Mouse (Mus musculus): ENCODE results near the gene Raf1. TPM values are rescaled to one million over a fixed set of nuclear protein-coding genes. Genes with fewer than 3 reads are reported as not detected.

Gene Raf1
- total RNA-seq, 1 experiment from 2014 or later = 70.8 TPM

- no peak for ATAC-seq (replicated peaks; ENCODE audit: low read depth, poor library complexity, severe bottlenecking)
Observed at GRCm38 (mm10) chr6:115582328-115583115, 93.9 kb downstream of the Raf1 start.

- ATAC-seq (replicated peaks; ENCODE audit: low read depth, poor library complexity, severe bottlenecking) = no peak
Observed at GRCm38 (mm10) chr6:115580810-115581209, 95.6 kb downstream of the Raf1 start.

- ATAC-seq (replicated peaks; ENCODE audit: low read depth, poor library complexity, severe bottlenecking) = no peak
Observed at GRCm38 (mm10) chr6:115577941-115578340, 98.5 kb downstream of the Raf1 start.

DNA sequence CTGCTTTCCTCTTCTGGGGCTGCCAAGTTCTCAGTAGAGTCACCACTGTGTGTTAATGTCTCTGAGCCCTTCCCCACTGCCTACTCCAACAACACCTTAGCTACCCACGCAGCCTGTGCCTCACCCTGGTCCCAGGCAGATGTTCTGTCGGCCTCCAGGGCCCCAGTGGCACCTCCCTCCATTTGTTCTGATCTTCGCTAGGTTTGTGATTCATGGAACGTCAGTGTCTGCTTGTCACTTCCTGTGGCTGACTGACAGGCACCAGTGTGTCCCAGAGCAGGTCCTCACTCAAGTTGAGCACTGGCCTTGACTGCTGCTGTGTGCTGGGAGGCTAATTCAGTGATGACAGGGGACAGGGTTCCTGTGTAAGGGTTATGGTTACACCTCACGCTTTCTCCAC is 99.0 kb downstream of the Raf1 start:
- no peak for ATAC-seq (replicated peaks; ENCODE audit: low read depth, poor library complexity, severe bottlenecking)

GRCm38 (mm10) chr6:115574171-115574570 is 102.3 kb downstream of the Raf1 start:
- ATAC-seq (replicated peaks; ENCODE audit: low read depth, poor library complexity, severe bottlenecking) = no peak

Other genes with a start within 250 kb of the Raf1 start
- gene Tsen2, start 132.0 kb downstream of the Raf1 start, total RNA-seq (2017) = 14.7 and 20.9 TPM in 2 replicates
- gene Mkrn2os, start 84.1 kb downstream of the Raf1 start, total RNA-seq (2017) = not detected in 2 replicates
- 19.9 and 21.8 TPM in 2 replicates for gene Mkrn2, start 74.7 kb downstream of the Raf1 start, total RNA-seq (2017)
- gene Tmem40, start 85.8 kb upstream of the Raf1 start, total RNA-seq (2017) = 29.5 and 39.6 TPM in 2 replicates
- gene Cand2, start 97.9 kb upstream of the Raf1 start, total RNA-seq (2017) = 3.4 and 3.7 TPM in 2 replicates
- 6,938 and 7,194 TPM in 2 replicates for gene Rpl32, start 132.1 kb upstream of the Raf1 start, total RNA-seq (2017)
- 0.41 TPM in 1 of 2 replicates, not detected in the other for gene Efcab12, start 161.8 kb upstream of the Raf1 start, total RNA-seq (2017)
- 21.2 and 23.2 TPM in 2 replicates for gene Mbd4, start 176.7 kb upstream of the Raf1 start, total RNA-seq (2017)
- gene Ift122, start 176.8 kb upstream of the Raf1 start, total RNA-seq (2017) = 4.9 and 6.2 TPM in 2 replicates

Data from common myeloid progenitor, adult 5-6 weeks (primary cell).